Mouse (Mus musculus) liver, postnatal 0 days (tissue): ENCODE measurements around the gene Zscan2. TPM values are rescaled to one million over a fixed set of nuclear protein-coding genes. Genes with fewer than 3 reads are reported as not detected.

ENCODE experiments used
- ATAC-seq: fragments of 200-750 bp; cut with Nextera tagmentation; 2 replicates; pipeline ENCODE4 v1.8.0; 2017; ENCODE audit warnings: mild to moderate bottlenecking, moderate library complexity
- DNase-seq: peaks from one replicate; pipeline ENCODE4 v3.0.0-alpha.2; 2016
- H3K27ac ChIP-seq: fragments of 300-500 bp; sonication (generic); 2 replicates; pipeline ENCODE4 v1.5.1; 2014; ENCODE audit warnings: antibody characterized with exemption, moderate library complexity, mild to moderate bottlenecking, low read depth
- H3K27me3 ChIP-seq: fragments of 300-500 bp; sonication (generic); 2 replicates; pipeline ENCODE4 v1.6.1; 2014; ENCODE audit warnings: low read length, control low read depth, mixed read lengths; ENCODE audit not compliant: insufficient read depth
- H3K36me3 ChIP-seq: fragments of 300-500 bp; sonication (generic); replicated peaks from 2 replicates; pipeline ENCODE4 v1.6.1; 2014; ENCODE audit warnings: mild to moderate bottlenecking, control low read depth, low read length, moderate library complexity, mixed read lengths; ENCODE audit not compliant: insufficient read depth
- H3K4me1 ChIP-seq: fragments of 300-500 bp; sonication (generic); 2 replicates; pipeline ENCODE4 v1.6.1; 2014; ENCODE audit warnings: antibody characterized with exemption, mild to moderate bottlenecking, control low read depth; ENCODE audit not compliant: insufficient read depth
- H3K4me2 ChIP-seq: fragments of 300-500 bp; sonication (generic); 2 replicates; pipeline ENCODE4 v1.6.1; 2014; ENCODE audit warnings: low read depth, mild to moderate bottlenecking, low read length, moderate library complexity, mixed read lengths
- H3K4me3 ChIP-seq: fragments of 300-500 bp; sonication (generic); 2 replicates; pipeline ENCODE4 v1.5.1; 2014; ENCODE audit warnings: low read depth, low read length
- H3K9ac ChIP-seq: fragments of 300-500 bp; sonication (generic); replicated peaks from 2 replicates; pipeline ENCODE4 v1.6.1; 2014; ENCODE audit warnings: mild to moderate bottlenecking, moderate library complexity
- H3K9me3 ChIP-seq: fragments of 300-500 bp; sonication (generic); 2 replicates; pipeline ENCODE4 v1.6.1; 2016; ENCODE audit warnings: mild to moderate bottlenecking, control low read depth, low read length, mixed read lengths
- CTCF ChIP-seq: sonication (generic); IDR thresholded peaks from 2 replicates; pipeline ENCODE4 v1.5.1; 2016; ENCODE audit warnings: antibody characterized with exemption, low read depth
- EP300 ChIP-seq: IDR thresholded peaks from 2 replicates; pipeline ENCODE4 v1.6.1; 2016; ENCODE audit warnings: antibody characterized with exemption, low read depth, mild to moderate bottlenecking
- WGBS: fragments of 180-500 bp; shearing (Covaris S2); extraction: QIAGEN DNeasy Blood & Tissue Kit; methylation state at CpG from one replicate; pipeline ENCODE4 v1.1.7; 2014; ENCODE audit not compliant: insufficient replicate concordance; 5-methylcytosine and 5-hydroxymethylcytosine counted together
- polyA plus RNA-seq: library from polyadenylated mRNA; unstranded; fragments of >200 nt; fragmentation: Nextera tagmentation; extraction: Ambion mirVana; gene quantifications from 2 replicates; pipeline ENCODE4 v1.2.1, GENCODE M21; 2015

Zscan2 gene
- polyA plus RNA-seq, 1 experiment from 2014 or later = 0.47 TPM

- Histone ChIP-seq H3K27ac (no peak overlapping the region), H3K4me3 (no peak overlapping the region), H3K36me3 (peaks cover under 1% of the 10 kb centered on the region; the same call in 1 of the 2 replicates), H3K4me2 (no peak overlapping the region), H3K27me3 (no peaks in the 10 kb centered on the region), H3K9me3 (no peaks in the 10 kb centered on the region), H3K9ac (no peak overlapping the region), H3K4me1 (peaks cover 13% of the 10 kb centered on the region)
- no peak for DNase-seq
- no peak for TF ChIP-seq EP300
- peak; percentile 70 for TF ChIP-seq CTCF
- 21% methylated on average over 1 of the region's 1 CpGs for WGBS
- ATAC-seq = no peak
Measured at GRCm38 (mm10) chr7:80885666-80886065, 24.9 kb downstream of the Zscan2 start.

- H3K4me1 ChIP-seq = peaks cover 5% of the 10 kb centered on the region
- H3K9me3 ChIP-seq = no peaks in the 10 kb centered on the region
- DNase-seq = no peak
- 82% methylated on average over 7 of the region's 7 CpGs for WGBS
- no peak overlapping the region for H3K4me2 ChIP-seq
- no peak overlapping the region for H3K27ac ChIP-seq
- peaks cover 24% of the 10 kb centered on the region for H3K36me3 ChIP-seq
- no peak overlapping the region for H3K4me3 ChIP-seq
- TF ChIP-seq CTCF = no peak
- no peak for TF ChIP-seq EP300
- no peaks in the 10 kb centered on the region for H3K27me3 ChIP-seq
- H3K9ac ChIP-seq = no peak overlapping the region
- ATAC-seq = 0 out of 2 replicates have a peak, but pooled peaks have one; percentile 11
Measured at GRCm38 (mm10) chr7:80888595-80888994, 27.9 kb downstream of the Zscan2 start.

- Histone ChIP-seq H3K9me3 (no peaks in the 10 kb centered on the region), H3K27me3 (no peaks in the 10 kb centered on the region), H3K4me2 (peak overlapping the region; percentile 22; the same call in 1 of the 2 replicates), H3K27ac (peak overlapping the region; percentile 60), H3K4me1 (peaks cover 5% of the 10 kb centered on the region), H3K36me3 (peaks cover 29% of the 10 kb centered on the region), H3K9ac (peak overlapping the region; percentile 30; the same call in 1 of the 2 replicates), H3K4me3 (no peak overlapping the region)
- DNase-seq = peak; percentile 60
- peak; percentile 38; the same call in 1 of the 2 replicates for ATAC-seq
- no peak for TF ChIP-seq EP300
- no peak for TF ChIP-seq CTCF
- WGBS = 49% methylated on average over 9 of the region's 9 CpGs
Measured at GRCm38 (mm10) chr7:80889021-80889511, 28.3 kb downstream of the Zscan2 start.

GRCm38 (mm10) chr7:80889841-80890241, 29.1 kb downstream of the Zscan2 start:
- H3K4me3 ChIP-seq = no peak overlapping the region
- TF ChIP-seq EP300 (no peak), CTCF (no peak)
- DNase-seq (no peak), ATAC-seq (no peak)
- WGBS = 44% methylated on average over 13 of the region's 13 CpGs
- peak overlapping the region; percentile 30; the same call in 1 of the 2 replicates for H3K9ac ChIP-seq
- no peaks in the 10 kb centered on the region for H3K27me3 ChIP-seq
- peaks cover 33% of the 10 kb centered on the region for H3K36me3 ChIP-seq
- peaks cover 5% of the 10 kb centered on the region for H3K4me1 ChIP-seq
- H3K27ac ChIP-seq = peak overlapping the region; percentile 60
- H3K9me3 ChIP-seq = no peaks in the 10 kb centered on the region
- no peak overlapping the region for H3K4me2 ChIP-seq

- Histone ChIP-seq H3K9ac (no peak overlapping the region), H3K36me3 (peaks cover 43% of the 10 kb centered on the region), H3K27ac (no peak overlapping the region), H3K4me3 (no peak overlapping the region), H3K27me3 (no peaks in the 10 kb centered on the region), H3K9me3 (no peaks in the 10 kb centered on the region), H3K4me1 (peaks cover 5% of the 10 kb centered on the region), H3K4me2 (no peak overlapping the region)
- no peak for ATAC-seq
- TF ChIP-seq EP300 (no peak), CTCF (no peak)
- WGBS = 86% methylated on average over 15 of the region's 15 CpGs
- DNase-seq = no peak
Measured at GRCm38 (mm10) chr7:80893086-80893752, 32.5 kb downstream of the Zscan2 start.

- WGBS = 76% methylated on average over 6 of the region's 6 CpGs
- peak; percentile 53 for ATAC-seq
- DNase-seq = no peak
- no peak overlapping the region for H3K4me2 ChIP-seq
- peaks cover 43% of the 10 kb centered on the region for H3K36me3 ChIP-seq
- H3K4me1 ChIP-seq = peaks cover 5% of the 10 kb centered on the region
- no peak overlapping the region for H3K4me3 ChIP-seq
- H3K9me3 ChIP-seq = no peaks in the 10 kb centered on the region
- TF ChIP-seq EP300 (no peak), CTCF (no peak)
- no peak overlapping the region for H3K9ac ChIP-seq
- H3K27me3 ChIP-seq = no peaks in the 10 kb centered on the region
- H3K27ac ChIP-seq = peak overlapping the region; percentile 41; the same call in 1 of the 2 replicates
Measured at GRCm38 (mm10) chr7:80893753-80894129, 33.0 kb downstream of the Zscan2 start.
